Mouse (Mus musculus) cerebellum, postnatal 10 days (tissue): Measurements from ENCODE around the gene 2900026A02Rik.
A peak's percentile ranks its signal among the peaks of the same experiment; 100 is the strongest.

Experiments used
- DNase-seq, 2 experiments: peaks; one replicate each; pipeline ENCODE4 v3.0.0; 2021; ENCODE audit warnings: mixed read lengths in 2 of 2

The 2900026A02Rik gene

DNA sequence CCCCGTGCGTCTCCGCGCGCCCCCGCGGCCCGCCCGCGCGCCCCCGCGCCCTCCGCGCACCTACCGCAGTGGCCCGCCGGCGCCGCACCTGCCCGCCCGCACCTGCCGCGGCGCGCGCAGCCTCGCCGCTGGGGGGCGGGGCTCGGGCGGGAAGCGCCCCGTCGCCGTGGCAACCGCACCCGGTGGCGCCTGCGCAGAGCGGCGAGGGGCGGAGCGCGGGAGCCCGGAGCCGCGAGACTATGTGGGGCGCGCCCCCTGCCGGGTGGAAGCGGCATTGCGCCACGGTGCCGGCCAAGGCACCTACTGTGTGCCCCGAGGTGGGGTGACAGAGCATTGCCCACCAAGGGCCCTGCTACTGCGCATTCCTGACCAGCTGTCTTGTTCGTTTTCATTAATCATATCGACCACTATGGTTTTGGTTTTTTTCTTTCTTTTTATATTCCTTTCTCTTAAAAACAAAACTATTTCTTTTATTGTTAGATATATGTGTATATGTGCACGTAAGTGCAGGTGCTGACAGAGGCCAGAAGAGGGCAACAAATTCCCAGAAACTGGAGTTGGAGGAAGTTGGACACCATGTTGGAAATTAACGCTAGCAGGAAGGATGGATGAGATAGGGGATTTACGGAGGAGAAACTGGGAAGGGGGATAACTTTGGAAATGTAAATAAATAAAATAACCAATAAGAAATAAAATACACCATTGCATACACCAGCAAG, at the start of gene 2900026A02Rik:
Gene 2900026A02Rik, minus strand, starts transcription at position 90 of the 719 bp plus-strand sequence.
- DNase-seq, result peak; percentile 90 to 92

DNA sequence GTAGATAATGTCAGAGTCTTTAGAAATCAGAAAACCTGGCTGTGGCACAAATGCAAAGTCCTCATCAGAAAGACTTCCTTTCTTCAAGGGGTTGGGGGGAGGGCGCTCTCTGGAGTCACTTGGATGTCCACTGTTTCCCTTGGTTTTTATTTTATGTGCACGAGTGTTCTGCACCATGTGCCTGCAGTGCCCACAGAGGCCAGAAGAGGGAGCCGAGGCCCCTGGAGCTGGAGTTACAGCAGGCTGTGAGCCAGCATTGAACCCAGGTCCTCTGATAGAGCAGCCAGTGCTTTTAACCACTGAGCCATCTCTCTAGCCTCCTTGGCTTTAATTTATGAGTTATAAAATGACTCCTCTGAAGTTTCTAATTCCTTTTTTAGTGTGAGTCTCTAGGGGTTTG, 49.0 kb upstream of the 2900026A02Rik start:
- peak in 1 of 2 experiments; percentile 60 for DNase-seq

DNA sequence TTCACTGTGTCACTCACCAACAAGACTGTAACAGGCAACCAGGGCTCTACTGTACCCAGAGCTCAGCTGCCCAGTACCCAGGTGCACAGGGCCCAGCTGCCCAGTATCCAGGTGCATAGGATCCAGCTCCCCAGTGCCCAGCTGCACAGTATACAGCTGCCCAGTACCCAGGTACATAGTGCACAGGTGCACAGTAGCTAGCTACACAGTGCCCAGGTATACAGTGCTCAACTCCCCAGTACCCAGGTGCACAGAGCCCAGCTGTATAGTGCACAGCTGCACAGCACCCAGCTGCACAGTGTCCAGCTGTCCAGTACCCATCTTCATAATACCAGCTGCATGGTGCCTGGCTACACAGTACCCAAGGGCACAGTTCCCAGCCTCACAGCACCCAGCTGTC, 47.2 kb upstream of the 2900026A02Rik start:
- DNase-seq, result no peak

DNA sequence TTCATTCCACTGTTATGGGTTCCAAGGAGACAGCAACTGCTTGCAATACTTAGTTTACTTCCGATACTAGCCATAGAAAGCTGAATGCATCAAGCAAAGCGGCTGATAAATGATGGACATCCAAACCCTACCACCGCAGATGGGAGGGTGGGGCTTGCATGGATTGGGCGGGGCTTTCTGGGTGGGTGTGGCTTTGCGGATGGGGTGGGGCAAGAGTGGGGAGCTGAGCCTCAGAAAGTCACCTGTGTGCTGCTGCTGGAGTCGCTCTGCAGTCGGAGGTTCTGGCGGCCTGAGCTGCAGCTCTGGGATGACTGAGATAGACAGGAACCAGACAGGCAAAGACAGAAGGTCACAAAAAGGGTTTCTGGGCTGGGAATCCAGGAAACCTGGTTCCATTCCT, 44.6 kb upstream of the 2900026A02Rik start:
- no peak for DNase-seq

DNA sequence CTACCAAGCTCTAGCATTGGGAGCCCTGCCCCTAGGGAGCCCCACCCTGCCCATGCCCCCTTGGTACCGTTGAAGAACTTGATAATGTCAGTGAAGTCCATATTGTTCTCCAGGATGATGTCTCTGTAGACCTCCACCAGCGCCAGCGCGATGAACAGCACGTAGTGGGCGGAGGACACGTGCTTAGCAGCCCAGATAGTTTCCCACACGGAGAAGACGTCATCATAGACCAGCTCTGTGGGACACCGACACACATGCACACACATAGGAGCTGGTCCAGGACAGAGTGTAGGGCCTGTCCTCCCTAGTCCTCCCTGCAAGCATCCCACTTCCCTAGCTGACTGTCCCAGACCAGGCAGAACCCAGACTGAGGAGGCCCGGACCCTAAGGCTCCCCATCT, 29.8 kb upstream of the 2900026A02Rik start:
- DNase-seq, result no peak

DNA sequence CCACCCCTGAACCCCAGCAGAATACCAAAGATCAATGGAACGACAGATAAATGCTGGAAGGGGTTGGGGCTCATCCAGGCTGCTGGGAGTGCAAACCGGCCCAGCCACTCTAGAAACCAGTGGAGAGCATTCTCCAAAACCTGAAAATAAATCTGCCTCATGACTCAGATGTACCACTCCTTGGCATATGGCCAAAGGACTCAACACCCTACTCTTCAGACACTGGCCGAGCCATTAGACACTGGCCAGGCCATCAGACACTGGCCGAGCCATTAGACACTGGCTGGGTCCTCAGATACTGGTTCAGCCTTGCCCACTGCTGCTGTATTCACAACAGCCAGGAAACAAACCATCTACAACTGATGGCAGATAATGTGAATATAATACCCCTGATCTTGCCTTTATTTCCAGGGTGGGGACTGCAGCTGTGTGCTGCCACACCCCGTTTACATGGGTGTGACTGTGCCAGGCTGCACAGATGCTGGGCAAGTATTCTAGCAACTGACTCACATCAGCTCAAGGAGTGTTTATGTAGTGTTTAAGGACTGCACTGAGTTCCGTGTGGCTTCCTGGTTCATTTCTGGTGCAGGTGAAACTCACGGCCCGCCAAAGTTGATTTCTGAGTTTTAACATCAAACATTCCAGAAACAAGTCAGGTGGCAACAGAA, 28.4 kb upstream of the 2900026A02Rik start:
- no peak for DNase-seq

DNA sequence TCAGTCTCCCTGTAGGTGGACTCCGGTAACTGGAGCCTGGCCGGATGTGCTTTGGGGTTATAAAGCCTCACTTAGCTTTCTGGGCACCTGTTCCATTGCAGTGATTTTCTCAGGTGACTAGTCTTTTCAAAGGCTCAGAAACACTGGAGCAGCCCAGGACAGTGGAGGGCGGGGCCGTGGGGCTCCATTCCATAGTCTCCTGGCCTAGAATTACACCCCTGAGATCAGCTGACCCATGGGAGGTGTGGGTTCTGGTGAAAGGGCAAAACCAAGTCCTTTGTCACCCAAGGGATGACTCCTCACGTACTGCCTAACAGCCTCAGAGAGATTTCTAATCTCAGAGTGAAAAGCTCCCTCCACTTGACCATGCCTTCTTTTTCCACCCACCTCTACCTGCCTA, 9.2 kb upstream of the 2900026A02Rik start:
- no peak for DNase-seq

DNA sequence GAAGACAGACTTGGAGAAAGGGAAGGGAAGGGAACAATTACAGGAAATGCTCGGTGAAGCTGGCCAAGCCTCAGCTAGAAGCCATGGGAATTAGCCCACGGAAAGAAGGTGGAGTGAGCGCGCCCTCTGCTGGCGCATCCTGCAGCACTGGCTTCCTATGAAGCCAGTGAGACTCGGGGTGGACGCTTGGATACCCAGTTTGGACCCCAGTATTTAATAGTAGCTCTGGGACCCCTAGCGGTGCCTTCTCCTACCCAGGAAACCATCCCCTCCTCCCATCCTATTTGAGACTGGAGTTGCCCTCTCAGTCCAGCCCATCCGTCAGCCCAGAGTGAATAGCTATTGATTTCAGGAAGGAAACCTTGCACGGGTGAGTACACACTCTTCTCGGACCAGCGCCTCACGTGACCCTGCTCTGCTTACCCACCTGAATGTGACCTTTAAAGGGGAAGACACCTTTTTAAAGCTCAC, 5.6 kb upstream of the 2900026A02Rik start, which contains the start of gene Tmem211:
Gene Tmem211, plus strand, starts transcription at position 278 of the 471 bp plus-strand sequence.
- peak; percentile 95 to 97 for DNase-seq

DNA sequence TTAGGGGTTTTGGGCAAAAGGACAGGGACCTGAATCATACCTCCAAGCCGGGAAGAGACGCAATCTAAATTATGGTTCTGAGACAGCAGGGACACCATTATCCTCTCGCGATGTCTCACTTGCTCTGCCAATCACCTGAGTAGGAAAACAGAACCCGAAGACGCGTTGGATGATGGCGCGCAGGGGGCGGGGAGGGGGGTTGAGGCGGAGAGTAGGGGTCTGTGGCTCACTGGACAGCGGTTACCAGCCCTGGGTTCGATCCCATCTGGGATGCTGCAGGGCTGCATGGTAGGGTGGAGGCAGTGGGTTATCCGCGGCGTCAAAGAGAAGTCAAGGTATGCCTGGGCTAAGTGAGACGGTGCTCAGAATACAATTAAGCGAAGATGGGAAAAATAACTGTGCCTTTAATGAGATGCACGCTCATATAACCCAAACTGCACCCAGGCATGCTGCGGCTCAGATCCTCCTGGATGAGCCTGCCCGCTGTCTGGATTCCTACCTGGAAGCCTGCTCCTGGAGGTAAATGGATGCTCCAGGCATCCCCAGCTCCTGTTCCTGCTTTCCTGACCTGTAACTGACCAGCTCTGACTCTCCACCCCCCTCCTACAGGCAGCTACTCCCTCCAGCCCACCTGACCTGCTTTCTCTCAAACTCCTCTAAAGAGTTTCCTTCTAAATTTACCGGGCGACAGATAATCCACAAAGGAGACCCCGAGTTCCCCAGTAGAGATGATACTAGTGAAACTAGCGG, 4.8 kb upstream of the 2900026A02Rik start:
- peak; percentile 31 to 34 for DNase-seq

DNA sequence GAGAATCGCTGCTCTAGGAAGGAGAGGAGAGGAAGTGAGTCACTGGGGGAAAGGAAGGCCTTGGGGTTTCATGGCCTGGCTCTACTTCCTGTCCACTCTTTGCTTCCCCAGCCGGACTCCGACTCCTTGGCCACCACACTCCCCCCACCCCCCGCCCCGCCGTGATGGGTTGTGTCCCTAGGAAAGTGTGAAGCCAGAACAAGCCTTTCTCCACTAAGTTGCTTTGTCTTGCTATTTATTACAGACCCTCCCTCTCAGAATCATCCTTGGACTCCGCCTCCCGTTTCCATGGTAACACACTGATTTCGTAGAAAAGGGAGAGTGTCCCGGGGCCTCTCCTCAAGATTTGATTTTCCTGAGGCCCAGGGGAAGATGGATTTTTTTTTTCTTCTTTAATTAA, 4.2 kb upstream of the 2900026A02Rik start:
- DNase-seq, result peak; percentile 41 to 56

DNA sequence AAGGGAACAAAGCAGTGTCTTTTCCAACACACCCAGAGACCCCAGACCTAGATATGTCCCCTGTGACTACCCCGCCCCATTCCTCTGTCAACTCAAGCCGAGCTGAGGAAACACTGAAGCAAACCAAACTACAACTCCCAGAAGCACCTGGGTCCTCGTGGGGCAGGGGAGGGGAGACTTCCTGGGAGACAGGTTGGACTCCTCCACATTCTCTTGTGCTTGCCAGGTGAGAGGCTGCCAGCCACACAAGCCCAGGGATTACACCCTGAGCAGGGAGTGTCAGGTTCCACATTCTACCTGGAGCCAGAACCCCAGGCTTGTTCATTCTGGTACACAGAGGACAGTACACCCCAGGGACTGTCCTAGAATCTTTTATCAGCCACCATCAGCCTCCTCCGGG, 2.9 kb upstream of the 2900026A02Rik start:
- no peak for DNase-seq

DNA sequence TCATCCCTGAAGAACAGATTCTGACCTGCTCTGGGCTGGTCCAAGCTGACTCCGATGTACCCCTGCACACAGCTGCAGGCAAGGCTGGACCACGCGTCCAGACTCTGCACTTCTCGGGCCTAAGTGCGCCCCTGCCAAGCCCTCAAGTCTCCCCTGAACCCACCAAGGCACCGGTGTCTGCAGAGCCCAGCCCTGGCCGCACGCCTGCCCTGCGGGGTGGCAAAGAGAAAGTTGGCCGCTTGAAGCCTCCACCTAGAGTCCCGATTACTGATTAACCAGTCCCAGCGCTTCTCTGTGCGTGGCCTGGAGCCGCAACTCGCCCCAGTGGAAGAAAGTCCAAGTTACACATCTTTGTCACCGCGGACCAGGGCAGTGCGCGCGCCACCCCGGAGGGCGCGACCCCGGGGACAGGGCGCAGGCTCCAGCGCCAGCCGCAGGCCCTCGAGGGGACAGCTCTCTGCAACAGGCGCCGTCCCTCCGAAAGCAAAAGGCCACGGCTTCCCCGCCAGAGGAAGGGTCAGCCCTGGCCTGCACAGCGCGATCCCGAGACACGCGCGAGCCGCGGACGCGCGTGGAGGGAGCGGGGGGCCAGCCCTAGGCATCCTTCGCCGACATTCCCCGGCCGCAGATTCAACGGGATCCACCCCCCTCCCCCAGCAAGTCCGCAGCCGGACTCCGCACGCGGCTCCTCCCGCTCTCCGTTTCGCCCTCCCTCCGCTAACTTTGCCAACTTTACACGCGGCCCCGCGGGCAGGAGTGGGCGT, 471 bp downstream of the 2900026A02Rik start:
- DNase-seq, result peak; percentile 60 to 63

DNA sequence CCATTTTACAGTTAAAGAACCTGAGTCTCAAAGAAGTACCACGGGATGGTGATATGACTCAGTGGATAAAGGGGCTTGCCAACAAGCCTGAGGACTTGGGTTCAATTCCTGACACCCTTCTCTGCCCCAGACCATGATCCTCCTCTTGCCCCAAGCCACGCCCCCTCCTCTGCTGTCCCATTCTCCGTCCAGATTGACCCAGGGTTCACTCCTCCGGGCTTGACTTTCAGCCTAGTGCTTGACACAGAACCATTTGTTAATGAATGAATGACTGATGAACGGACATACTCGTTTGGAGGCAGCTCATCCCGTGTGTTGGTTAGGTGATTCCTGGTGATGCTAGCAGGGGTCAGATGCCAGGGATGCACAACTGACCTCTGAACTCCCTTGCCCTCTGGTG, 1.2 kb downstream of the 2900026A02Rik start:
- DNase-seq, result no peak

DNA sequence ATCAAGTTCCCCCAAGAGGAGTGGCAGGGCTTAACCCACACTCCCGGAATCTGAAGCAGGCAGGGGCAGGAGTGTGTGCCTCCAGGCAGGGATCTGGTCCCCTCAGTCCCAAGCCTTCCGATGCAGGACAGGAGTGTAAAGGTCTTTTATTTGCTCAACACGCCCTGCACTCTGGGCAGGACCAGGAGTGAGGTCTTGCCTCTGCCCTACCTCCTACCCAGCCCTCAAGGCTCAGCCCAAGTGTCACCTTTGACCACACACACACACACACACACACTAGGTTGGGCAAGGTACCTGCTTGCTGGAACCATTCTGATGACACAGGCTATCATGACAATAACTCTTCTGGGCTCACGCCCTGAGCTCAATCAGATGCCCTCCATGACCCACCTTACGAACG, 1.6 kb downstream of the 2900026A02Rik start:
- no peak for DNase-seq

DNA sequence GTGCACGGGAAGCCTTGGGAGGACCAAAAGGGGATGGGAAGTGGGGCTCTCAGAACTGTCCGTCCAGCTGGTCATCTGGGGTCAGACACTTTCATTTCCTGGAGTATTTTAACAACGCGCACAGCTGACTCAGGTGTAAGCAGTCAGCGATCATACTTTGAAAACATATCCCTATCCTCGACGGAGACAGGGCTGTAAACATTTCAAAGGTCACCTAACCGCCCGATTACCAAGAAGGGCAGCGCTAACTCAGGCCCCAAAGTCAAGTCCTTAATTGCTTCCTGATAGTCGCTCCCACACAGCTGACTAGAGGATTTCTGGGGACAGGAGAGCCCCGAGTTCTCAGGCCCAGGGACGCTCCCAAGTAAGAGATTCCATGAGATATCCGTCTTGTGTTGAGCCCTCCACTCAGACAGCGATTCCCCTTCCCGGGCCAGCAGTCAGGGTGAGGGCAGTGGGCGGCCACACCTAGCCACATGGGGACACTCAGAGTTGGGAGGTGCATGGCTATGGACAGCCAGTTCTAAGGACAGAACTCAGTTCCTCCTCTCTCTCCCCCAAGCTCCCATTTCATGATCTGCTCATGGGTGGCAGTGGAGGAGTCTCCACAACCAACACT, 2.3 kb downstream of the 2900026A02Rik start:
- no peak for DNase-seq

DNA sequence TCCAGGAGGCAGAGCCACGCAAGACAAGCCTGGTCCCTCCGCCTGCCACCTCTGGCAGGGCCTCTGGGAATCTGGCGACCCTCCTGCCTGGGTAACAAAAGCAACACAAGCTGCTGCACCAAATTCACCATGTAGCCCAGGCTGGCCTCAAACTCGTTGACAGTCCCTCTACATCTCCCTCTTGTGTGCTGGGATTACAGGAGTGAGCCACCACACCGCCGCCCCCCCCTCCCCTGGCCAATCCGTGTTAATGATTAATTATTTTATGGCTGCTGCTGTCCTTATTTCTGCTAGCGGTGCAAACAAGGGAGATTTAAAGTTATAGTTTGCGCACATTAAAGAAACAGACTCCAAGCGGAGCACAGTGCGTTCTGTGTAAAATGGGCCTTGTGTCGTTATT, 4.0 kb downstream of the 2900026A02Rik start:
- DNase-seq, result no peak

DNA sequence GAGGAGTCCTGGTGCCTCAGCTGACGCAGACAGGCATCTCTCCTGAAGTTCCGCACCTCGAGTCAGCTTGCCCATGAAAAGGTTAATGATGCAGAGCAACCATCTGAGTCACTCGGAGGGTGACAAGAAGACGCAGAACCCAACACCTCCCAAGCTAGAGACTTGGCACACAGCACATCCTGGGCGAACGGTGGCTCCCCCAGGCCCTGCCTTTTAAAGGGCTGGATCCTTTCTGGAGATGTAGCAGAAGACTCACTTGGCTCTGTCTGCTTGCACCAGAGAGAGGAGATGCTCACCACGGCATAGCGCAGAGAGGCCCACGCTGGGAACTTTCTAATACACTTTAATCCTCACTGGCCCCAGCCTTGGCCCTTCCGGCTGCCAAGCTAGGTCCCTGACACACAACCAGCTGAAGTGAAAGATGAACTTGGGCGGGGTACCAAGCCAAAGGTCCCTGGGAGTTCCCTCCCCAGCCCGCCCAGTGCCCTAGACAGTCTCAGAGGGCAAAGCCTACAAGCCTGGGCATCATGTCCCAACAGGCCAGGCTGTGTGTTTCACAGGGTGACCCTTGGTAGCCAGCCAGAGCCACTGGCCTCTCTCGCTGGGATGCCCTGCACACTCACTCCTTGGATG, 4.6 kb downstream of the 2900026A02Rik start:
- DNase-seq, result no peak

DNA sequence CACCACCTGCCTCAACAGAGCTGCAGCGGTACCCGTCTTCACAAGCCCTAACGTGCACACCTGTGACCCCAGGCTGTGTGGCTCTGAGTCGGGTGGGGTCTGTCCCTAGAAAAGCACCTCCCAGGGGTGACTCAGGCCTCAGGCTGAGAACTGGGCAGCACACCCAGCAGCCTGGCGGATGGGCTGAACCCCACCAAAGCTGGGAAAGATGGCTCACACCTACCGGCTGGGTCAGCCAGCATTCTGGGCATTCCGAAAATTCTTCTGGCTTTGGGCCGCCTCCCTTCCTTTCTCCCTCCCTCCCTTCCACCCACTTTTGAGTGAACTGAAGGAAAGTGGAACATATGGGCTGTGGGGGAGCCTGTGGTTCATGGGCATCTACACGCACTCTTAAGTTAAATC, 5.4 kb downstream of the 2900026A02Rik start:
- no peak for DNase-seq

DNA sequence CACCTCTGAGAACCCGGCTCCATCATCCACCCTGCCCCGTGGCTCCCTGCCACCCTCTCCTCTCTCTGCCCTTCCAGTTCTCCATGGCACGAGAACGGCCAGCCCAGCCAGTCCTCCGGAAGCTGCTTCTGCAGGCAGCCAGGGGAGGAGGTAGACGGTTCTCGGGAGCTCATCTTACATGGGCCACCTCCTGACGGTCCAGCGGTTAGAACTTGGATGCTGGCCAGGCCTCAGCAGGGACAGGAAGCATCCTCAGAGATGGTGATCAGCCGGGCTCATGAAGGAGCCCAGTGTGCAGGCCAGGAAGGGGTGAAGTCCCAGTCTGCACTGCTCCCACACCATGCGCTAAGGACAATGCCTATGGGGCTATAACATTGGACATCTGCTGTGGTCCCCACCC, 6.6 kb downstream of the 2900026A02Rik start:
- DNase-seq, result no peak

DNA sequence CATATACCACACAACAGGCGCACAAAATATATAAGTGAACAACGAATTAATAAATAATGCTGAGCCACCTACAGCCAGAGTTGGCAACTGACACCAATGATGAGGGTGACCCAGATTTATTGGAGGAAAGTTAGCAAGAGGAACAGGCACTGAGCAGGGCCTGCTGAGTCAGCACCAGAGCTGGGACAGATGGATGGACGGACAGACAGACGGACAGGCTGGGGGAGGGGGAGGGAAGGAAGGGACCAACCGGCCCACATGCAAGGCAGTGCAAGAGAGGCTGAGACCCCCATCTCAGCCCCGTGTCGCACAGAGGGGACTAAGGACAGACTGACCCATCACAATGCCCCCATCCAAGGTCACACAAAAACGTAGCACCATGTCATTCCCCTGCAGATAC, 7.0 kb downstream of the 2900026A02Rik start:
- no peak for DNase-seq

DNA sequence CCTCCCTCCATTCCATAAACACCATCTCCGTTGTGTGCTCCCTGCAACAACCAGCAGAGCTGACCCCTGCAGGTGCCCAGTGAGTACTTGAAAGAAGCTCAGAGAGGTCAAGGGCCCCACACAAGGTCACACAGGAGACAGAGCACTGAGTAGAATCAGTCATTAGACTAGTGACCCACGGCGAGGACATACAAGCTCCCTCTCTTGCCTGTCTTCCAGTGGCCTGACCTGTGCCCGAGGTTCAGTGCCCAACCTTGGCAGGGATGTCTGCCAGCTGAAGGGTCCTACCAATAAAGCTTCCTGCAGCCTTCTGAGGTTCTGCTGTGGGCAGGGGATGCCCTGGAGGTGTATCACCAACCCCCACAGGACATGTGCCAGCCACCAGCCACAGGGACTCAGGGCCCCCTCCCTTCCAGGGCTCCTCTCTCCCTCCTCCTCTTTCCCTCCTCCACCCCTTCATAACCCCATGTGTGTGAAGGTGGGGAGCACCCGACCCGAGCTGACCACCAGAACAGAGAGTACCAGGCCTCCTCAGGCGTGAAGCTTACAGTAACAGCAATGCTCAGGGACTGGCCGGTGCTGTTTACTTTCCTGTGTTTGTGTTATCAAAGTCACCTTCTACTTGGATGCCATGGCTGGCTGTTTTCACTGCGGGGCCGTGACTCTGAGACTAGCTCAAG, 8.7 kb downstream of the 2900026A02Rik start:
- DNase-seq, result no peak
